ENCODE assay signal across 26 mouse cellular contexts in genomic region chr15:62190977-62191614, GRCm38 (mm10).
DNase-seq lines count a peak whose midpoint lies in the region; ATAC-seq and TF ChIP-seq lines count a peak whose summit lies in the region.
"Had no signal": no experiment of that assay in that cellular context is flagged by ENCODE, and none has a peak within 500 bp of the region (broad histone marks: within the 10 kb centered on the region; RNA-seq: fewer than 3 reads in every experiment).

No protein-coding gene starts in this region.

- H3K4me3 ChIP-seq in G1E (ENCODE audit: low read depth, low read length): no peak overlapping the region
- no peak overlapping the region for H3K4me3 ChIP-seq in liver, embryonic 15.5 days (replicated peaks)
- no peak overlapping the region for H3K4me3 ChIP-seq in lung, postnatal 0 days (ENCODE audit: low read depth, low read length)
- H3K4me3 ChIP-seq: embryonic facial prominence, embryonic 15.5 days; forebrain, embryonic 10.5 days; heart, embryonic 15.5 days; megakaryocyte, embryonic 14.5 days; midbrain, embryonic 15.5 days; myocyte; neural tube, embryonic 13.5 days had no signal

- no peaks in the 10 kb centered on the region for H3K27me3 ChIP-seq in G1E (ENCODE audit: insufficient read depth, low read length)
- H3K27me3 ChIP-seq in liver, embryonic 15.5 days: no peaks in the 10 kb centered on the region
- no peaks in the 10 kb centered on the region for H3K27me3 ChIP-seq in lung, postnatal 0 days (replicated peaks; ENCODE audit: insufficient read depth, low read length)
- H3K27me3 ChIP-seq: embryonic facial prominence, embryonic 15.5 days; heart, embryonic 15.5 days; megakaryocyte, embryonic 14.5 days; midbrain, embryonic 15.5 days; neural tube, embryonic 13.5 days had no signal

- H3K4me1 ChIP-seq in G1E (ENCODE audit: insufficient read depth, low read depth, low read length): peaks cover 22% of the 10 kb centered on the region
- peaks cover 36% of the 10 kb centered on the region for H3K4me1 ChIP-seq in liver, embryonic 15.5 days (replicated peaks)
- H3K4me1 ChIP-seq in lung, postnatal 0 days (ENCODE audit: insufficient read depth, low read depth, low read length): no peaks in the 10 kb centered on the region
- H3K4me1 ChIP-seq: midbrain, embryonic 15.5 days; neural tube, embryonic 13.5 days had no signal

- ATAC-seq in G1E (ENCODE audit: extremely low read depth, insufficient number of reproducible peaks, low FRiP score, poor library complexity, severe bottlenecking): peak; percentile 68
- peak; percentile 90 for ATAC-seq in liver, embryonic 15.5 days (ENCODE audit: insufficient read depth)
- no peak for ATAC-seq in lung, postnatal 0 days
- ATAC-seq: forebrain, postnatal 0 days; midbrain, embryonic 15.5 days had no signal

- H3K4me2 ChIP-seq in liver, embryonic 15.5 days: peak overlapping the region; percentile 52
- H3K4me2 ChIP-seq in lung, postnatal 0 days (replicated peaks; ENCODE audit: low read depth, low read length): no peak overlapping the region
- H3K4me2 ChIP-seq: embryonic facial prominence, embryonic 15.5 days; heart, embryonic 15.5 days; hindbrain, embryonic 14.5 days; midbrain, embryonic 15.5 days; neural tube, embryonic 13.5 days had no signal

- H3K9me3 ChIP-seq in G1E (replicated peaks): no peaks in the 10 kb centered on the region
- H3K9me3 ChIP-seq in liver, embryonic 15.5 days (replicated peaks): no peaks in the 10 kb centered on the region
- no peaks in the 10 kb centered on the region for H3K9me3 ChIP-seq in lung, postnatal 0 days (ENCODE audit: low read length)
- H3K9me3 ChIP-seq: embryonic facial prominence, embryonic 15.5 days; forebrain, embryonic 10.5 days; heart, embryonic 15.5 days; megakaryocyte, embryonic 14.5 days; midbrain, embryonic 15.5 days; neural tube, embryonic 13.5 days had no signal

- DNase-seq in G1E (ENCODE audit: low spot score): peak; percentile 13
- peak; percentile 36 for DNase-seq in c-Kit-positive CD71-negative TER-119-negative erythroid progenitor cells, embryonic 14.5 days (ENCODE audit: low read depth)
- peak; percentile 55 for DNase-seq in induced T-regulatory cell, adult 2 months (ENCODE audit: low read depth)
- DNase-seq in lung, postnatal 0 days (ENCODE audit: low spot score): no peak
- DNase-seq in lung, postnatal 4 days: no peak
- no peak for DNase-seq in frontal cortex, postnatal 25 days (ENCODE audit: low spot score in 2 of 2)
- no peak for DNase-seq in B cell, adult 2 months
- DNase-seq: adrenal gland, postnatal 36 days; cerebellum, adult 2 months; cerebellum, postnatal 25 days; forebrain, postnatal 0 days; heart, postnatal 4 days; kidney, adult 2 months; kidney, postnatal 10 days; lung, adult 18-20 months; lung, postnatal 14 days; thymus, adult 2 months had no signal

- TF ChIP-seq CTCF in G1E (IDR thresholded peaks at IDR 0.05; ENCODE audit: low read depth, low read length): no peak
- no peak for TF ChIP-seq CTCF in lung, postnatal 0 days (IDR thresholded peaks at IDR 0.05)

- H3K36me3 ChIP-seq in G1E (replicated peaks): no peaks in the 10 kb centered on the region
- no peaks in the 10 kb centered on the region for H3K36me3 ChIP-seq in liver, embryonic 15.5 days (replicated peaks)
- H3K36me3 ChIP-seq in lung, postnatal 0 days (ENCODE audit: insufficient read depth, low read length): no peaks in the 10 kb centered on the region
- H3K36me3 ChIP-seq: embryonic facial prominence, embryonic 15.5 days; forebrain, embryonic 10.5 days; heart, embryonic 15.5 days; midbrain, embryonic 15.5 days; neural tube, embryonic 13.5 days had no signal

- 0 out of 2 replicates have a peak overlapping the region, but pooled peaks have one; percentile 1 for H3K9ac ChIP-seq in liver, embryonic 15.5 days
- H3K9ac ChIP-seq in lung, postnatal 0 days (replicated peaks; ENCODE audit: low read depth): no peak overlapping the region
- H3K9ac ChIP-seq: embryonic facial prominence, embryonic 15.5 days; forebrain, postnatal 0 days; heart, embryonic 15.5 days; hindbrain, embryonic 14.5 days; midbrain, embryonic 15.5 days; neural tube, embryonic 13.5 days had no signal

- 39% methylated on average over 5 of the region's 5 CpGs for WGBS in liver, embryonic 15.5 days (ENCODE audit: insufficient replicate concordance)
- WGBS in lung, postnatal 0 days: 85% methylated on average over 5 of the region's 5 CpGs

- peak overlapping the region; percentile 87 for H3K27ac ChIP-seq in liver, embryonic 15.5 days (replicated peaks)
- no peak overlapping the region for H3K27ac ChIP-seq in lung, postnatal 0 days (ENCODE audit: low read length)
- H3K27ac ChIP-seq: embryonic facial prominence, embryonic 15.5 days; heart, embryonic 15.5 days; hindbrain, embryonic 14.5 days; midbrain, embryonic 15.5 days; neural tube, embryonic 13.5 days had no signal

- TF ChIP-seq EP300 in lung, postnatal 0 days (IDR thresholded peaks at IDR 0.05): no peak

Comparison
In these comparisons a context has a peak if more than half of its experiments do, and no peak if none do; other contexts are left out.
1. DNase-seq: peak in G1E (single experiment), c-Kit-positive CD71-negative TER-119-negative erythroid progenitor cells, embryonic 14.5 days (single experiment) and induced T-regulatory cell, adult 2 months (single experiment); none in lung, postnatal 0 days (single experiment), lung, postnatal 4 days (0 of 2), frontal cortex, postnatal 25 days (0 of 2) and B cell, adult 2 months (0 of 2).